In the genomic region with DNA sequence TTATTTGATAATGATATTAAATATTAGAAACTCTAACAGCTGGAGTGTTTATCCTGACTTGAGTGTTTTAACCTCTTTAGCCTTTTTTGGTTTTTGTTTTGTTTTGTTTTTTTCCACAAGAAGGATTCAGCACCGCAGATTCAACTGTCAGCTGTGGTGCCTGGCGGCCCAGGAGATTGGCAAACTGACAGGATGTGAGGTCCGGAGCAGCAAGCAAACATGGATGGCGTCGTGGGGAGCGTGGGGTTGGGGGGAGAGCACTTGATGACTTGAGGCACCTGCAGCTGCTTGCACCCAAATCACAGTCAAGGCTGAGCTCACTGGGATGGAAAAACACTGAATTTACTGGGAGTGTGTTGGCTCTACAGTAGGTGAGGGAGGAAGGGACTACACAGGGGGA, we compare ENCODE assay signal across 16 mouse cellular contexts.
A peak's percentile ranks its signal among the peaks of the same experiment; 100 is the strongest.
DNase-seq lines count a peak whose midpoint lies in the region.
"Had no signal": no experiment of that assay in that cellular context is flagged by ENCODE, and none has a peak within 500 bp of the region (broad histone marks: within the 10 kb centered on the region; RNA-seq: fewer than 3 reads in every experiment).

No protein-coding gene starts in this region.

- peak; percentile 18 for DNase-seq in gastrocnemius, postnatal 10 days
- no peak for DNase-seq in gastrocnemius, postnatal 25 days
- DNase-seq in kidney, postnatal 10 days: peak; percentile 33
- DNase-seq in kidney, adult 9 months: no peak
- DNase-seq in left cerebral cortex, postnatal 4 days: peak; percentile 43
- no peak for DNase-seq in left cerebral cortex, adult 9 months (ENCODE audit: low spot score in 2 of 2)
- DNase-seq in frontal cortex, adult 2 months (ENCODE audit: extremely low spot score in 1 of 2, low spot score in 1 of 2): no peak
- DNase-seq: adrenal gland, postnatal 25 days; cerebellum, adult 8-10 months; embryo, embryonic 11 days; heart, adult 2 months; heart, postnatal 10 days; layer of hippocampus, adult 9-11 months; midbrain, embryonic 14.5 days; thymus, adult 2 months; thymus, postnatal 36 days had no signal

- intact Hi-C loops in left cerebral cortex, postnatal 4 days (cut with DNase I): no loop called here

Comparison
In these comparisons a context has a peak if more than half of its experiments do, and no peak if none do; other contexts are left out.
1. DNase-seq: peak in gastrocnemius, postnatal 10 days (single experiment), kidney, postnatal 10 days (single experiment) and left cerebral cortex, postnatal 4 days (single experiment); none in gastrocnemius, postnatal 25 days (single experiment), kidney, adult 9 months (single experiment), left cerebral cortex, adult 9 months (0 of 2) and frontal cortex, adult 2 months (0 of 2).